Mouse (Mus musculus) thymus, postnatal 0 days (tissue): ENCODE results near the gene Fmr1nb. TPM values are rescaled to one million over a fixed set of nuclear protein-coding genes. Genes with fewer than 3 reads are reported as not detected.
"Not testable (repeated sequence)": the region's sequence is repeated elsewhere in the genome, so short reads cannot be mapped to it uniquely, and the experiment has no call there.

Source experiments
- DNase-seq: peaks from one replicate; pipeline ENCODE4 v3.0.0-alpha.2; 2015; ENCODE audit warnings: low spot score
- polyA plus RNA-seq: library from polyadenylated mRNA; unstranded; fragments of >200 nt; fragmentation: Nextera tagmentation; extraction: Ambion mirVana; gene quantifications from 2 replicates; pipeline ENCODE4 v1.2.1, GENCODE M21; 2015

The Fmr1nb gene
- not detected in 2 replicates for polyA plus RNA-seq

DNA sequence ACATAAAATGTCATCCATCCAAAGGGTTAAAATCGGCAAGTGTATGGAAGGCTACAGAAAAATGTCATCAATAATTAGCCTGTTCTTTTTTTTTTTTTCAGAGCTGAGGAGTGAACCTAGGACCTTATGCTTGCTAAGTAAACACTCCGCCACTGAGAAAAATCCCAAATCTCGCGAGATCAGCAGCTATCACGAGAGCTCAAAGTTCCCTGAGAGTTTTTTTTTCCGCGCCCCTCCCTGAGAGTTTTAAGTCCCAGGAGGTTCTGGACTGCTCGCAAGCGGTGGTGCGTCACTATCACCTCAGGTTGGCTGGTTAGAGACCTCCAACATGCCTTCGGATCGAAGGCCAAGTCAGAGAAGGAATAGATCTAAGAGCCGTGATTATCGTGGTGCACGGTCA, at the start of gene Fmr1nb:
Fmr1nb (plus strand) TSS at position 234 of the 400 bp plus-strand sequence.
- DNase-seq, result no peak

DNA sequence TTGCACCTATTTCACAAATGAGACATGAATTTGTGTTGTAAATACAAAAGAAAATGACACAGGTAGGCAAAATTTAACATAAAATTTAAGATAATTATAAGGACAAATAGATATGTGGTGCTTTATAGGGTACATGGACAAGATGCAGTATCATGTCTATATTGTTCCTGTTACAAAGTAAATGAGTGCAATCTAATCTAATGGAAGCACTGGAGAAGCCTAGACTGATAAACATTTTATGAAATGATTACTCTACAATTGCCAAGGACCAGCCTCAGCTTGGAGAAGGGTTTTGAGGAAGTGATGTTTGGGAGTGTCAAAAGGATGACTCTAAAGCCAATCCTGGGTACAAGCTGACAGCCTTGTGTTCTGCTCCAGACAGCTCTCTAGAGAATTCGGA, 24.7 kb upstream of the Fmr1nb start:
- DNase-seq, result no peak

DNA sequence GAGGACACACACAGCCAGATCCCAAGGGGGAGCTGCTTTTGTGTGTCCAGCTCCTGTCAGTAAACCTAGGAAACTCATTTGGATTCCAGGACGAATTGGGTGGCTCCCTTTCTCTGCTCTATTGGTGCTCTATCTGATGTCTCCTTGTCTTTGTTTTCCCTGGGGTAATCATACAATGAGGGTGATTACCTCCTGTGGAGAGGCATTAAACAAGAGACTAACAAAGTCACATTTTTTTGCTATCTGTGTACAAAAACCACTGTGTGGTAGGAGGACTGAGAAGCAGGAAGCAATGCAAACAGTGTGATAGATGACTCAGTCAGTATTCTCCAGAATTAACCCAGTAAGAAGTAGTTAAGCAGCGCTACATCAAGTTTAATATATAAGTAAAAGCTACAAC, 21.6 kb upstream of the Fmr1nb start:
- no peak for DNase-seq

DNA sequence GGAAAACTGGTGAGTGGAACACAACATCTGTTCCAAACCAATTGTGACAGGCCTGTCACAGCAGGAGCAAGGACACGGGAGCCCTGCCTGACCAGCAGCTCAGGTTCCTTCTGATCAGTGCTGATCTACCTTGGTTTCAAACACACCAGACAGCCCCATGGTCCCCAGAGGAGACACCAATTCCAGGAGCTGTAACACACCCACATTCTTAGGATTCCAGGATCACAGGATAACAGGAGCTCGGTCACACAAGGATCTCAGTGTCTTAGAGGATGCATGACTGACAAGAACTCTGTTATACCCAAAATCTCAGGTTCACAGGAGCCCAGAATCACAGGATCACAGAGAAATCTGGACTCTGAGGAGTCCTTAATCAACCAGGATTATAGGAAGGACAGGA, 58.8 kb downstream of the Fmr1nb start:
- DNase-seq, result not testable (repeated sequence)

DNA sequence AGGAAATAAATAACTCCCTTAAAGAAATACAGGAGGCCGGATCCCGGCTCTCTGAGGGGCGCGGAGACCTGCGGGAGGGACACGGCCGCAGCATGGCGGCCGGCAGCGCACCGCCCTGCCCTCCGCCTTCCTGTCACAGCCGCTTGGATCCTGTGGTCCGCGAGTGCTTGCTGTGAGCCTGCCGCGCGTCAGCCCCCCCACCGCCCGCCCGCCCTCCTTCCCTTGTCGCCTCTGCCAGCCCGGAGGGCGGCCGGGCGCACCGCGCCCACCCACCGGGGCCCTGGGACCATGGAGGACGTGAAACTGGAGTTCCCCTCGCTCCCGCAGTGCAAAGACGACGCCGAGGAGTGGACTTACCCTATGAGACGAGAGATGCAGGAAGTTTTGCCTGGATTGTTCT, 59.4 kb downstream of the Fmr1nb start, which contains the start of gene Gm14698:
Gm14698 (plus strand) TSS at position 35 of the 400 bp plus-strand sequence.
- not testable (repeated sequence) for DNase-seq

DNA sequence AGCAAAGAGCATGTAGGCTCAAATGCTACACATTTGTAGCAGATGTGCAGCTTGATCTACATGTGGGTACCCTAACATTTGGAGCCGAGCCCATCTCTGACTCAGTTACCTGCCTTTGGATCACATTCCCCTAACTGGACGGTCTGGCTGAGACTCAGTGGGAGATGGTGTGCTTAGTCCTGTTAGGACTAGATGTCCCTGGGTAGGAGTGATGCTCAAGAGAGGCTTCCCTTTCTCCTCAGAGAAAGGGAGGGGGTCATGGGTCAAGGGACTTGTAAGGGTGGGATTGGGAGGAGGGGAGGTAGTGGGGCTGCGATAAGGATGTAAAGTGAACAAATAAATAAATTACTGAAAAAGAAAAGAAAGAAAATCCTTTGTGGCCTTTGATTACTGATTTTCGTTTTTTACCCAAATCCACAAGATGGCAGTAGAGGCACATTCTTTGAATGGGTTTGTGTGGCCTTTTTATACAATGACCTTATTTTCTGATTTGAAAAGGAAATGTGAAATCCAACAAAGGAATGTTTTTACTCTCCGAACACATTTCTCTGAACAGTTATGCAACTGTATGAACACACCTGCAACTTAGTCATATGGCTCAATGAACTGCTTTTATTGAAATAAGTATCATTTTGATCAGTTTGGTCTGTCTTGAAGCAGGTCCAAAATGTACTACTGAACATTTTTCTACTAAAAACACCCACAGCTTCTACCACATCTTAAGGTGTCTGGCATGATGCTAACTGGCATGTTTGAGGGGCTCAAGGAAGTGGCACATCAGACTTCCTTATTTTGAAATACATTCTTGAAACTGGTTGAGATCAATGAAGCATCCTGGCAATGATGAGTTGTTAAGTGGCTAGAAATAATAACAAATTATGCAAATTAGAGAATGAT, 78.2 kb downstream of the Fmr1nb start:
- no peak for DNase-seq

Other genes with a start within 250 kb of the Fmr1nb start
- gene Fmr1, start 83.3 kb upstream of the Fmr1nb start, polyA plus RNA-seq, result 35.6 and 43.4 TPM in 2 replicates
- 2.8 and 4.1 TPM in 2 replicates for gene Gm14698, start 59.3 kb downstream of the Fmr1nb start, polyA plus RNA-seq
- not detected in 2 replicates for gene Gm6812, start 131.2 kb downstream of the Fmr1nb start, polyA plus RNA-seq